Mouse (Mus musculus) kidney, adult 8-10 months (tissue): ENCODE measurements around the gene Gm10401.

Experiments
- DNase-seq, 2 experiments: peaks; one replicate each; pipeline ENCODE4 v3.0.0; 2022

Gm10401 gene

DNA sequence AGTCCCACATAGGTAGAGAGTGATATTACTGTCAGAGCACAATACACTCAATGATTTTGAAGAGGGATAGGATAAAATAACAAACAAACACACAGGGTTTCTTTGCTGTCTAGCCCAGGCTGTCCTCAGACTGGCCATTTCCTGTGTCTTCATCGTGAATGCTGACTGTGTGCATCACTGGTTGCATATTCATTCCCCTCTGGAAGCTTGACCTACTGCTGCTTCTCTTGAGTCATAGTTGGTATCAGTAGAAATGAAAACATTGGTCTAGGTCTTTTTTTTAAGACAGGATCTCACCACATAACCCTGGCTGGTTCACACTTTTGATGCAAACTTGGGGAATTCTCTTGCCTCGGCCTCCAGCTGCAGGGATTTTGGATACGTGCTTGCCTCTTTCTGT is 28.5 kb downstream of the Gm10401 start:
- DNase-seq: no peak

DNA sequence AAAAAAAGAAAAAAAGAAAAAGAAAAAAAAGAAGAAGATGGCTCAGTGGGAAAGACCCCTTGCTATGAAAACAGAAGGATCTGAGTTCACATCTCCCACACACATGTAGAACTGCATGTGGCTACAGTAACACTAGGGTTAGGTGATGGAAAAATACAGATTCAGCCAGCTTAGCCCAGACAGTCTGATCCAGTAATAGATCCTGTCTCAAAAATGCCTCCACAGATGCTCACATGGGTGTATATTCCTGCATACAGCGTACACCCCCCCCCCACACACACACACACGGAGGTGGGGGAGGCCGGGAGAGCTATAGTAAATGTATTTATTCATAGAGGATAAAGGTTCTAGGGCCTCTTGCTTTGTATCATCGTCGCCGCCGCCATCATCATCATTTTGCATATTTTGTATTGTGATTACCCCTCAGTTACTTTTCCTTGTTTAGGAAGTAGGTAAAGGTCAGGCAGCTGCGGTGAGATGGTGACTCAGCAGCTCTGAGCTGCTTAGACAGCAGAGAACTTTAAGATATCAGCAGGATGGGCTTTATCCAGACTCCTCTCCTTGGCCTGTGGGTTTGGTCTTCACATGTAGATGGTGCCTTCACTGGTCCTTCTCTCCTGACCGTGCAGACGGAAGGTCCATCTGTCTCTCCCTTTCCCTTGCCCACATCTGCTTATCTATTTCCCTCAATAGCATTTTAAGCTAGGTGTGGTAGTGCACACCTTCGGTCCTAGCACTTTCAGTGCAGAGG is 29.2 kb downstream of the Gm10401 start:
- DNase-seq: no peak

DNA sequence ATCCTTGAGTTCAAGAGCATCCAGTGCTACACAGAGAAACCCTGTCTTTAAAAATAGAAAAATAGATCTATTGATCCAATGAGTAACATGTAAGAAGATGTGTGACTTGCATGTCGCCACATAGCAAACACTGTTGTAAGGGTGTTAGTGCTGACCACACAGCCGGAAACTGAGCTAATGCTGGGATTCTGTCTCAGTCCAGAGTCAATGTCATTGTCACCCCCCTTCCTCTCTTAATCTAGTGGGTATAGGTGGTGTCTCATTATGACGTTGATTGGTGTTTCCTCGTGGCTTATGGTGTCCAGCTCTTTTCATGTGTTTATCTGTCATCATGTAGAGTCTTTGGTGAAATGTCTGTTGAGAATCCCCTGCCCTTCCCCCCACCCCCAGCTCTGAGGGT is 31.9 kb downstream of the Gm10401 start:
- DNase-seq: no peak

DNA sequence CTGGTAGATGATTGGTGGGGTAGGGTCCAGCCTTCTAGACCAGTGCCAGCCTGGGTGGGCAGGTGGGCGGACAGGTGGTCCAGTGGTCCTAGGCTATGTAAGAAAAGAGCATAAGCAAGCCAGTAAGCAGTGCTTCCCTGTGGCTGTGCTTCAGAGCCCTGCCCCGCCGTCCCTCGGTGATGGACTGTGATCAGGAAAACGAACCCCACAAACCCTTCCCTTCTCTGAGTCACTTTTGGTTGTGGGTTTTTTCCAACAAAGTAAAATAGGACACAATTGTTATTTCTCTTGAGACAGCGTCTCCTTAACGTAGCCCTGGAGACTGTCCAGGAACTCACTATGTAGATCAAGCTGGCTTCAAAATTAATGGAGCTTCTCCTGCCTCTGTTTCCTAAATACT is 34.7 kb downstream of the Gm10401 start:
- no peak for DNase-seq

DNA sequence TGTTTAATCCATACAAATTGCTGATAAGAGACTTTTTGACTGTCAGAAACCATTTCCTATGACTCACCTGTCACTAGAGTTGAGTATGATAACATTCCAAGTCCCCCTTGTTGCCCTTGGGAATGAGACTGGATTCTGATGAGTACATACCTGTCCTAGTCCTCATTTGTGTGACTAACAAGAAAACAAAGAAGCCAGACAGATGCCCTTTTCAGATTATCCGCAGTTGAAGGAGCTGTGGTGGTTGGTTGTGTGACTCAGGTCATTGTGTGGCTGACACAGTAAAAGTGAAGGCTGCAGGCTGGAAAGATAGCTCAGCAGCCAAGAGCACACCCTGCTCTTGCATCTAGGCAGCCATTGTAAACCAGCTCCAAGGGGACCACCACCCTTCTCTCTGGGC is 35.5 kb downstream of the Gm10401 start:
- DNase-seq: no peak

DNA sequence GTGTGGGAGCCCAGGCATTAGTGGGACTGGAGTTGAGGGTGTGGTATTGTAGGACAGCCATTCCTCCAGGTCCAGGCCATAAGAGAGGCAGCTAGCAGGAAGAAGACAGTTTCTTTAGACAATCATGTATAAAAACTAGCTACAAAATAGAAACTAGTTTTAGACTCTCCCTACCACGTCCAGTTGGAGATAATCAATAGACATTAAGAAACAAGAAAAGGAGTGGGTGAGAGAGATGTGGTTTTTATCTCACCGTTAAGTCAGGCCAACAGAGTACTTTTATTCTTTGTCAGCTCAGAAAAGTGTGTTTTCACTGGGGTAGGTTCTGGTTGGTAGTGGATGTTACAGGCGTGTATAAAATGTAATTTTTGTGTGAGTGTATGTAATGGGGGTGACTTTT is 37.1 kb downstream of the Gm10401 start:
- no peak for DNase-seq

DNA sequence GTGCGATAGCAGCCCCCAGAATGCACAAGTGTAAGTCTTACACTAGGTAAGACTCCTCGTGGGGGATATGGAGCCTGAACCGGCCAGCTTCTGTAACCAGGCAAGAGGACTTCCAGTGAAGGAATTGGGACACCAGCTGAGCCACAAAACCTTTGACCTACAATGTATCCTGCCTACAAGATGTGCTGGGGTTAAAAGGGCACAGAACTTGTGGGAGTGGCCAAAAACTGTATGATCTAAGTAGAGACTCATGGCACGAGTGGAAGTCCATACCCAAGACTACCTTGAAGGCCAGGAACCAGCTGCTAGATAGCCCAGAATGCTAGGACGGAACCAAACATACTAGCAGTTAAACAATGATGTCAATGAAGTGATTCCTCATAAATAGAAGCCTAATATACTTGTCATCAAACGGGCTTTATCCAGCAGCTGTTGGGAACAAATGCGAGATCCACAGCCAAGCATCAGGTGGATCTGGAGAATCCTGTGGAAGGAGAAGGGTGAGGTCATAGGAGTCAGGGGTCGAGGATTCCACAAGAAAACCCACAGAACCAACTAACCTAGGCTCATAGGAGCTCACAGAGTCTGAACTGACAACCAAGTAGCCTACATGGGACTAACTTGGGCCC is 37.9 kb downstream of the Gm10401 start:
- no peak for DNase-seq

DNA sequence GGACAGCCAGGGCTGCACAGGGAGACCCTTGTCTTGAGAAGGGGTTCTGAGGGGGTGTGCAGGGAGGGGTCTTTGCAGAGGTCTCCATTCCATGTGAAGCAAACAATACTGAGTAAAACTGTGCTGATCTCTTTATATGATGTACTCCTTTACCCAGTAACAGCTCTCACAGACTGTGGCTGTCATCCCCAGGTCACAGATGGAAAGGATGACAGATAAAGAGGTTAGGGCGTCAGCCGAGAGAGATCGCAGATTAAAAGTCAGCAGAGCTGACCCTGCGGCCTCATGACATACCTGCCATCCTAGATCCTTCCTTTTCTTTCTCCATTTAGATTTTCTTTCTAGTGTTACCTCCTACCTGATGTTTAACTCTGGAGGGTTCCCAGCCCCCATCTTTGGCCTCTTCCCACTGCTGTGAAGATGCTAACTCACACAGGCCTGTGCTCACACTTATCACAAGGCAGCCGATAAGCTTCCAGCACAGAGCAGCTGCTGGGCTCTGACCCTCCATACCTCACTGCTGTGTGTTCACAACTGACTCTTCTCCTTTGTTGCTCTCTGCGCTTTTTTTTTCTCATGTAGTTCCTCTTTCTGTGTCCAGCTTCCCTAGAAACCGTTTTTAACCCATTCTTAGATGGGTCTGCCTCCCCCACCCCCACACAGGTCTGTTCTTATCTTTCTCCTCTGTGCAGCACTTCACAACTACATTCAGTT is 39.4 kb downstream of the Gm10401 start:
- no peak for DNase-seq

DNA sequence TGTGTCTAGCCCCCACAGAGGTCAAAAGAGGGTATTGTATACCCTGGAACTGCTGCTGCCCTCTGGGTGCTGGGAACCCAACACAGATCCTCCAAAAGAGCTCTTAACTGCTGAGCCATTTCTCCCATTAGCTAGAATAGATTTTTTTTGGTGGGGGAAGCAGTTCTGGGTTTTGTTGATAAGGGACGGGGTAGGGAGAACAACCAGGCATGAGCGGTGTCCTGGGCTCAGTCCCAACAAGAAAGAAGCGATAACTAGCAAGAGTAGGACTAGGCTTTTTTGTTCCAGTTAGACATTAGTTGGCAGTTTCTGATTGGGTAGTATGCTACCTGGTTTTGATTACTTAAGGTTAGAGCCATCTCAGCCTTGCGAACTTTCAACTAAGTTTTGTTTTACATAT is 40.9 kb downstream of the Gm10401 start:
- no peak for DNase-seq

DNA sequence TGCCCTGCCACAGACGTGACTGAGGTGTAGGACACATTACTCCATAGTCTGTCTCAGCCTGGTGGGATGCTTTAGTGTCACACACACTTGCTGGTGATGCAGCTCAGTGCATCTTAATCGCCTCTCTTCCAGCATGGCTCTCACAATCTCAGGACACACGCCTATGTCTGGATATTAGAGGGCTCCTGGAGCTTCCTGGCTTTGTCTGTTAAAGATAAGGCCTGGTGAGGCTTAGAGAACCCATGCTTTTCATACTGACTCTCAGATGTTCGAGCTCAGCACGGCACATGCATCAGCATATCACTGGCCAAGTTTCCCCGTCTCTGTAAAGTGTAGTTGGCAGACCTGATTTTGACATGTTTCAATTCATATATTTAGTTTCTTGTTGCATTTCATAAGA is 42.7 kb downstream of the Gm10401 start:
- DNase-seq: no peak

DNA sequence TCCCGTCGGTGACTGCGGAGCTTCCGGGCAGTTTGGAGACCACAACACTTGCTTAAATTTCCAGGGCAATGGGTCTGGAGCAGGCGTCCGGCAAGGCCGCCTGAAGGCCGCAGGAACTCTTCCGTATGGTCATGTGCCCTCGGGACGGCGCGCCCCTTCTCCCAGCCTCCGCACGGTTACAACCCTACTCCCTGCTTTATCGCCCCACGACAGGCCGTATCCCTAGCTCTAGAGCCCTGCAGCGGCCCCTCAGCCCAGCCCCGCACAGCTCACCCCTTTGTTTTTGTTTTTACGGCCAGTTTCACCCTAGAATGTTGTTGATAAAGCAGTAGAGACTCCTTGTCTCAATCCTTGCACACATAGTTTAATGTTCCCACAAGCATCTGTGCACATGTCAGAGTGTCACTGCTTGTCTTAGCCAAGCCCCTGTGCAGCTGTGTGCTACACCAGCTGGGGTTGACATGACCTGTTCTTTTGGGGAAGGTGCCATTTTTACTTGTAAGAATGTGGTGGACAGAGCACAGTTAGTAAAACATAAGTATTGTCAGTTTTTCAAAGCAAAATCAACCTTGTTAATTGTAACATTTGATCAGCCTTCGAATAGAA is 44.2 kb downstream of the Gm10401 start:
- DNase-seq: no peak

DNA sequence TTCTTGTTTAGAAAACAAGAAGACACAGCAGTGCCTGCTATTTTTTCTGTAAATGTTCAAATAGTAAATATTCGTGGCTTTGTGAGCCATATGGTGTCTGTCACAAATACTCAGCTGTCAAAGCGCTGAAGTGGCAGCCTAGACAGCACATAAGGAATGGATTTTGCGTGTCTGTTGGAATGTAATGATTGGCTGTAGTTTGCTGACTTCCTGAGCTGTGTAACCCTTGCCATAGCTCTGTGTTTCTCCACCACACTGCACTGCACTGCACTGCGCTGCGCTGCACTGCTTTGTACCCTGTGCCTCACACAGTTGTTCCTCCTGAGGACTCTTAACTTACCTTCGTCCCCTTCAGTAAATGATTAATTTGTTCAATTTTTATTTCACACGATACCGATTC is 45.5 kb downstream of the Gm10401 start:
- DNase-seq: peak in 1 of 2 experiments; percentile 27

DNA sequence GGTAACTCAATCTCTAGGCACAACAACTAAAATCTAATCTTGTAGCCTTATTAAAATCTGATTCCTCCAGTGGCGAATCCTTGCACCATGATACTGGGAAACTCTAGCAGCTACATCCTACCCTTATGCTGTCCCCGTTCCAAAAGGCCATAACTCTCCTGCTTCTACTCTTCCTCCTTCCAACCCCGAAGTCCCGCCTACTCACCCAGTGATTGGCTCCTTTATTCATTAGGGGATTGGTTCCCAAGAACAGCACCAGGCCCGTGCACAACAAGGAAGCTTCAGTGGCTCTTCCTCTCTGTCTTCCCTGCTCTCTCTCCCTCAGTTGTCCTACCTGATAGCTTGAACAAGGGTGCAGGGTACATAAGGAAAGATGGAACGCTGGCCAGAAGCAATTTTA is 47.3 kb downstream of the Gm10401 start:
- no peak for DNase-seq

DNA sequence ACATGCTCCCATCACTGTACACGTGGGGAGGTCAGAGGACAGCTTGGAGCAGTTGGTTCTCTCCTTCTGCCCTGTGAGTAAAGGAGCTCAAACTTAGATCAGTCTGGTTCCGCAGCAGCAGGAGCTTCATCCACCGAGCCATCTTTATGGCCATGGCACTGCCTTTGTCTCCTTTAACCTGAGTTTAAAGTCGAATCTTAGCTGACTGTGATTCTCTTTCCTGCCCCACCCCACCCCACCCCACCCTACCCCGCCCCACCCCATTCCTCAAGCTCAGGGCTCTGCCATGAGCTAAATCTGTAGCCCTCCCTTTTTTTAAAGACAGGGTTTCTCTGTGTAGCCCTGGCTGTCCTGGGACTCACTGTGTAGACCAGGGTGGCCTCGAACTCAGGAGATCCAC is 48.4 kb downstream of the Gm10401 start:
- no peak for DNase-seq
